Mouse (Mus musculus): ENCODE results near the gene Pccb. TPM values are rescaled to one million over a fixed set of nuclear protein-coding genes. Genes with fewer than 3 reads are reported as not detected.

The Pccb gene
- polyA plus RNA-seq, 1 experiment: 63.8 TPM

DNA sequence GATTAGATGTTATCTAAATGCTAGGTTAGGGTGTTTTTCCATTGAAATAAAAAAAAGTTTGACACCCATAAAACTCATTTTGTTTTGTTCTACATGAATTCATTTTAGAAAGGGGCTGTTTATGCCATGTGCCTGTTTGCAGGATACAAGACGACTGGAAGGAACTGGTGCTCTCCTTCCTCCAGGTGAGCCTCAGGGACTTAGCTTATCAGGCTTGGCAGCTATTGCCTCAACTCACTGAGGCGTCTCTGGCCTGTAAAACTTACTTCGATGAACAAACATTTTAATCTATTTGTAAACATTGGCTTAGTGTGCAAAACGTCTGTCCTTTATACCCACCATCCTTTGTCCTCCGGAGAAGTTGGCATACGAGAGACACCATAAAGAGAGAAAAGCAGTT, 18.0 kb upstream of the Pccb start:
- no peak for DNase-seq
- TF ChIP-seq CTCF (IDR thresholded peaks at IDR 0.05; ENCODE audit: insufficient read depth, low read length): no peak
- TF ChIP-seq POLR2A (IDR thresholded peaks at IDR 0.05; ENCODE audit: borderline replicate concordance, extremely low read depth, low read depth, low read length): no peak
- H3K4me3 ChIP-seq (replicated peaks; ENCODE audit: extremely low read depth, low read depth, low read length): no peak overlapping the region
- WGBS: 49% methylated on average over 6 of the region's 6 CpGs
- no peaks in the 10 kb centered on the region for H3K4me1 ChIP-seq (ENCODE audit: control insufficient read depth, insufficient read depth, low read length)

- no peak for DNase-seq
- H3K4me3 ChIP-seq (replicated peaks; ENCODE audit: extremely low read depth, low read depth, low read length): no peak overlapping the region
- 70% methylated on average over 3 of the region's 3 CpGs for WGBS
- no peak for TF ChIP-seq CTCF (IDR thresholded peaks at IDR 0.05; ENCODE audit: insufficient read depth, low read length)
- no peak for TF ChIP-seq POLR2A (IDR thresholded peaks at IDR 0.05; ENCODE audit: borderline replicate concordance, extremely low read depth, low read depth, low read length)
- no peaks in the 10 kb centered on the region for H3K4me1 ChIP-seq (ENCODE audit: control insufficient read depth, insufficient read depth, low read length)
Observed at GRCm38 (mm10) chr9:101052007-101052406, 17.3 kb upstream of the Pccb start.

DNA sequence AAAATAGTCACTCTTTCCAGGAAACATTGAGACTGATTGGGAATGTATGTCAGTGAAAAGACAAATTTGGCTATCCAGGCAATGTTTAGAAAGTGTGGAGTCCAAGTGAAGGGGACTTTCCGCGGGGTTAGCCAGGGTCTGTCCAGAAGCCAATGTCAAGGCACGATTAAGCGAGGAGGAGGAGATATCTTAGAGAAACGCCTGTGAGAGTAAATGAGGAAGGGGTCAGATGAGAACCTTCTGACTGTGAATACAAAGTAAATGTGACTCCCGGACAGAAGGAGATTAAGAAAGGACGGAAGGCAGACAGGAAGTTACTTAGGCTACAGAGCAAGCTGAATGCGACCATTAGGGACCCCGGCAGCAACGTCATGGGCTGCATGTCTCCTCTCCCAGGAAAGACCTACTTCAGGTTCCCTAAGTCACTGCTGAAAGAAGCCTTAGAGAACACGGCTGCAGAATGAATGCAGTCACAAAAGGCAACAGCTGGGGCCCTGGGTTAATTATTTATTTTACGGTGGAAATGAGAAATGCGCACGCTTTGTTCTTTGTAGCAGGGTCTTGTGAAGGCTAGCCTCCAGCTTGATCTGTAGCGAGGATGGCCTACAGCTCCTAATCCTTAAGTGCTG, 11.1 kb upstream of the Pccb start:
- Histone ChIP-seq H3K4me1 (ENCODE audit: control insufficient read depth, insufficient read depth, low read length) (no peaks in the 10 kb centered on the region), H3K4me3 (replicated peaks; ENCODE audit: extremely low read depth, low read depth, low read length) (no peak overlapping the region)
- TF ChIP-seq POLR2A (IDR thresholded peaks at IDR 0.05; ENCODE audit: borderline replicate concordance, extremely low read depth, low read depth, low read length): no peak
- WGBS: 24% methylated on average over 15 of the region's 15 CpGs
- no peak for DNase-seq

- Histone ChIP-seq H3K4me3 (replicated peaks; ENCODE audit: extremely low read depth, low read depth, low read length) (no peak overlapping the region), H3K4me1 (ENCODE audit: control insufficient read depth, insufficient read depth, low read length) (no peaks in the 10 kb centered on the region)
- no peak for TF ChIP-seq CTCF (IDR thresholded peaks at IDR 0.05; ENCODE audit: insufficient read depth, low read length)
- no peak for TF ChIP-seq POLR2A (IDR thresholded peaks at IDR 0.05; ENCODE audit: borderline replicate concordance, extremely low read depth, low read depth, low read length)
- no peak for DNase-seq
- WGBS: 67% methylated on average over 9 of the region's 9 CpGs
Observed at GRCm38 (mm10) chr9:101042249-101042648, 7.6 kb upstream of the Pccb start.

- TF ChIP-seq POLR2A (IDR thresholded peaks at IDR 0.05; ENCODE audit: borderline replicate concordance, extremely low read depth, low read depth, low read length) (no peak), CTCF (IDR thresholded peaks at IDR 0.05; ENCODE audit: insufficient read depth, low read length) (no peak)
Observed at GRCm38 (mm10) chr9:101041508-101041907, 6.8 kb upstream of the Pccb start.

DNA sequence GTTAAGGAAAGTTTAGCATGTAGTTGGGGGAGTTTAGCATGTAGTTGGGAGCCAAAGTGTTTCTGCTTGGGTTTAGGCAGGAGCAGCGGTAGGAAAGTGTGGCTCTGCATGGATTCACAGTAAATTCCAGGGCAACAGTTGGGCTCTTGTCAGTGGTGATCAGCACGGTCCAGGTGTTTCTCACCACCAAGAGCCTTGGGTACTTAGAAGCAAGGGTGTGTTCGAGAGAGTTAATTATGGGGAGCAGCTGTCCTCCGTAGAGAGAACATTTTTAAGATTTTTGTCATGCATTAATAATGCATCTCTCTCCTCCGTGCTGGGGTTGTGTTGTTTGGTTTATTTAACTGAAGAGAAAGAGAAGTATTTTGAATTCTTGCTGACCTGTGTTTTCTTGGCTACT, 3.9 kb upstream of the Pccb start:
- peaks cover 6% of the 10 kb centered on the region; the same call in 1 of the 2 replicates for H3K4me1 ChIP-seq (ENCODE audit: control insufficient read depth, insufficient read depth, low read length)
- TF ChIP-seq POLR2A (IDR thresholded peaks at IDR 0.05; ENCODE audit: borderline replicate concordance, extremely low read depth, low read depth, low read length): no peak
- no peak for TF ChIP-seq CTCF (IDR thresholded peaks at IDR 0.05; ENCODE audit: insufficient read depth, low read length)
- DNase-seq: no peak
- whole genome bisulfite sequencing: 61% methylated on average over 5 of the region's 5 CpGs
- H3K4me3 ChIP-seq (replicated peaks; ENCODE audit: extremely low read depth, low read depth, low read length): no peak overlapping the region

More at GRCm38 (mm10) chr9:101041508-101041907, 6.8 kb upstream of the Pccb start:
- no peak for DNase-seq
- WGBS: 56% methylated on average over 5 of the region's 5 CpGs
- H3K4me1 ChIP-seq (ENCODE audit: control insufficient read depth, insufficient read depth, low read length): peaks cover 6% of the 10 kb centered on the region; the same call in 1 of the 2 replicates
- H3K4me3 ChIP-seq (replicated peaks; ENCODE audit: extremely low read depth, low read depth, low read length): no peak overlapping the region

- no peak for DNase-seq
- H3K4me3 ChIP-seq (replicated peaks; ENCODE audit: extremely low read depth, low read depth, low read length): peak overlapping the region; percentile 31
Observed at GRCm38 (mm10) chr9:101037396-101037795, 2.7 kb upstream of the Pccb start.

DNA sequence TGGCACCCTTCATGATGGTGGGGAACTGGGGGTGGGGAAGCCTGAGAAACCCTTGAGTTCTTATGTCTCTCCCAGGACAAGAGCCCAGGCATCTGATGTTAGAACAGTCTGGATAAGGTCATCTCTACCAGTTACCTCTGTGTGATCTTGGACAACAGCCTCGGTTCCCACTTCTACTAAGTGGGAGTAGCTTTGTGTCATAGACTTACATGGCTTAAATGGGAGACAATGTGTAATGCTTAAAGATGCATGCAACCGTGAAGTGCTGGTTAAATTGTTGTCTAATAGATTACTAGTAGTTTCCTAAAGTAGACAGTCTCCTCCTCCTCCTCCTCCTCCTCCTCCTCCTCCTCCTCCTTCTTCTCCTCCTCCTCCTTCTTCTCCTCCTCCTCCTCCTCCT, 2.2 kb upstream of the Pccb start:
- 51% methylated on average over 2 of the region's 2 CpGs for WGBS
- DNase-seq: no peak
- Histone ChIP-seq H3K4me1 (ENCODE audit: control insufficient read depth, insufficient read depth, low read length) (peaks cover 6% of the 10 kb centered on the region; the same call in 1 of the 2 replicates), H3K4me3 (replicated peaks; ENCODE audit: extremely low read depth, low read depth, low read length) (no peak overlapping the region)
- TF ChIP-seq POLR2A (IDR thresholded peaks at IDR 0.05; ENCODE audit: borderline replicate concordance, extremely low read depth, low read depth, low read length) (no peak), CTCF (IDR thresholded peaks at IDR 0.05; ENCODE audit: insufficient read depth, low read length) (no peak)

More at GRCm38 (mm10) chr9:101037396-101037795, 2.7 kb upstream of the Pccb start:
- no peak for TF ChIP-seq POLR2A (IDR thresholded peaks at IDR 0.05; ENCODE audit: borderline replicate concordance, extremely low read depth, low read depth, low read length)
- TF ChIP-seq CTCF (IDR thresholded peaks at IDR 0.05; ENCODE audit: insufficient read depth, low read length): no peak
- H3K4me1 ChIP-seq (ENCODE audit: control insufficient read depth, insufficient read depth, low read length): peaks cover 6% of the 10 kb centered on the region; the same call in 1 of the 2 replicates
- WGBS: 7% methylated on average over 7 of the region's 7 CpGs

GRCm38 (mm10) chr9:101035836-101036596, 1.3 kb upstream of the Pccb start:
- 50% methylated on average over 15 of the region's 15 CpGs for WGBS
- no peak overlapping the region for H3K4me3 ChIP-seq (replicated peaks; ENCODE audit: extremely low read depth, low read depth, low read length)
- DNase-seq: no peak
- TF ChIP-seq CTCF (IDR thresholded peaks at IDR 0.05; ENCODE audit: insufficient read depth, low read length) (no peak), POLR2A (IDR thresholded peaks at IDR 0.05; ENCODE audit: borderline replicate concordance, extremely low read depth, low read depth, low read length) (no peak)
- peaks cover 6% of the 10 kb centered on the region; the same call in 1 of the 2 replicates for H3K4me1 ChIP-seq (ENCODE audit: control insufficient read depth, insufficient read depth, low read length)
